Mouse (Mus musculus) intestine, embryonic 16.5 days (tissue): ENCODE measurements around the gene Serbp1. TPM values are rescaled to one million over a fixed set of nuclear protein-coding genes. Genes with fewer than 3 reads are reported as not detected.

Experiments
- polyA plus RNA-seq: library from polyadenylated mRNA; unstranded; fragments of >200 nt; fragmentation: Nextera tagmentation; extraction: Ambion mirVana; gene quantifications from 2 replicates; pipeline ENCODE4 v1.2.1, GENCODE M21; 2015

Serbp1 gene
- polyA plus RNA-seq, 1 experiment from 2014 or later, result 319 TPM

Other genes with a start within 250 kb of the Serbp1 start
- 27.4 and 30.2 TPM in 2 replicates for gene Gadd45a, start 200.7 kb upstream of the Serbp1 start, polyA plus RNA-seq
- gene Il12rb2, start 138.0 kb downstream of the Serbp1 start, polyA plus RNA-seq, result 0.06 and 0.09 TPM in 2 replicates